Mouse (Mus musculus) 416B (cell line): ENCODE measurements around the gene Irf2.
A peak's percentile ranks its signal among the peaks of the same experiment; 100 is the strongest.

Source experiments
- DNase-seq: peaks from one replicate; pipeline ENCODE4 v3.0.0; 2011; ENCODE audit warnings: low read depth

The Irf2 gene

DNA sequence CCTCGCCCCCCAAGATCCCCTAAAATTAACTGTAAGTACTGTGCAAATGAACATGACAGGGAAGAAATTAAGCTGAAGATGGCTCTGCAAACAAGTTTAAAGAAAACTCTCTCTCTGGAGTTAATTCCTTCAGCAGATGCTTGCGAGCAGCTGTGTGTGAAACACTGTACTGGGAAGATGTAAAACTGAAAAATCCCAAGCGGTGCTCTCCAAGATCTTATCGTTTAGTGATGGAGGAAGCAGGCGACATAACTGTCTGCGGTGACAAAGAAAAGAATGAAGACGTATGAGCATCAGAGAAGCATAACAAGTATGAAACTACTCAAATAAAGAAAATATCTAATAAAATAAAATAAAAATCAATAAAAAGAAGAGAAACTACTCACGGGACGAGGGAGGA, 18.1 kb downstream of the Irf2 start:
- DNase-seq = no peak

DNA sequence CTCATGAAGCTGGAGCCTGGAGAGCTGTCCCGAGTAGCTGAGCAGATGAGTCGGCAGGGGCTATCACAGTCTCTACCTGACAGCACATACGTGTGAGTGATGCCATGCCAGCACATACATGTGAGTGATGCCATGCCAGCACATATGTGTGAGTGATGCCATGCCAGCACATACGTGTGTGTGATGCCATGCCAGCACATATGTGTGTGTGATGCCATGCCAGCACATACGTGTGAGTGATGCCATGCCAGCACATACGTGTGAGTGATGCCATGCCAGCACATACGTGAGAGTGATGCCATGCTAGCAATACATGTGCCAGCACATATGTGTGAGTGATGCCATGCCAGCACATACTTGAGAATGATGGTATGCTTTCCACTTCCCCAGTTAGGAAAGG, 18.6 kb downstream of the Irf2 start:
- no peak for DNase-seq

DNA sequence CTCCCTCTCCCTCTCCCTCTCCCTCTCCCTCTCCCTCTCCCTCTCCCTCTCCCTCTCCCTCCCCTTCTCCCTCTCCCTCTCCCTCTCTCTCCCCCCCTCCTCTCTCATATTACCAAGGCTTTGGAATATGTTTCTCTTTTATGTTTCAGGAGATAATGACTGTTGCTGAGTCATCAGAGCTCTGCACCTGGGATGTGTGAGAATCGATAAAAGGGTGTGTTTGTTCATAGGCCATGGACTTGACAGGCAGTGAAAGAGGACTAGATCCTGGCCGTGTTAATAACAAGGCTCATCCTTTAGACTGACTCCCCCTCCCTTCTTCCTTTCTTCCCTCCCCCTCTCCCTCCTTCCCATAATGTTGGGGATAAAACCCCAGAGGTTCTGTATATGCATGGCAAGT, 19.1 kb downstream of the Irf2 start:
- DNase-seq = no peak

DNA sequence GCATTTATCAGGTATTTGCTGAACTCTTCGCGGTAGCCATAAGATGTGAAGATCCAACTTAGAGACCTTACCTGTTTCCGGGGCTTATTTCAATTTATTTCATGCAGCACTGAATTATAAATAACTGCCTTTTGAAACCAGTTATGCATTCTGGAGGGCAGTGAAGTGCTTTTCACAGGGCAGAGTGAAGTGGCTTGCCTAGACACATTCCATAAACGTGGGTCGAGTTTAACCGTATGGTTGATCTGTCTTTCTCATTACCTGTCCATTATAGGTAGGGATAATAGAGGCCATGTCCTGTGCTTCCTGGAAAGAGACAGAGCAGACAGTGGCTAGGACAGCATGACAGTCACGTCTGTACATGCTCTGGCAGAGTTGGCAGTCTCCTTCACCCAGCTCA, 20.0 kb downstream of the Irf2 start:
- no peak for DNase-seq

DNA sequence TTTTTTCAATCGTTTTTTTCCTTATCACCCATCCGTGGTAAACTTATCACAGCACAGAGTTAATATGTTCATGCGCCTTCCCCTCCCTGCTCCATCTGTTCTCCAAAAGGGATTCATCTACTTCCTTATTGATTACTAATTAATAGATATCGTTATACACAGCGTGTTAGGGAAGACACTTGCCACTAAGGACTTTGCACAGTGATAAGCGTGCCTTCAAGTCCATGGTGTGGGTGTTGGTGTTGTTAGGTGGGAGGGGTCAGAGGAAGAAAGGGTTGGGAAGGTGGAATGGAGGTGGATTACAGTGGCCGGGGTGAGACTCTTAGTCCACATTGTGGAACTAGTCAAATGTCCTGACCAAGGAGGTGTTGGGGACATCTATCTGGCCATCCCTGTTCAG, 21.2 kb downstream of the Irf2 start:
- no peak for DNase-seq

DNA sequence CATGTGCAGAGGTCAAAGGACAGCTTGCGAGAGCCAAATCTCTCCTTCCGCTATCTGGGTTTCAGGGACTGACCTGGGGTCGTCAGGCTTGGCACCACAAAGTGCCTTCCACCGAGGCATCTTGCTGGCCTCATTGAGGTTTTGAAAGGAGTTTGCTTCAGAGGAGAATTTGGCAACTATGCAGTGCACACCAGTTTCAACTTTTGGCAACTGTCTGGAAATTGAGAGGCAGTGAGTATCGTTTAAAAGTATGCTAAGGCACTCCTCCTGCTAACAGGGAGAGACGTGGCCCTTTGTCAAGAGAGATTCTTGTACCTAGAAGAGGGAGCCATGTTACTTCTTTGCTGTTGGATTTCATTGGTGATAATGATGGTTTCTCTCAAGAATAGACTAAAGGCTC, 21.9 kb downstream of the Irf2 start:
- no peak for DNase-seq

DNA sequence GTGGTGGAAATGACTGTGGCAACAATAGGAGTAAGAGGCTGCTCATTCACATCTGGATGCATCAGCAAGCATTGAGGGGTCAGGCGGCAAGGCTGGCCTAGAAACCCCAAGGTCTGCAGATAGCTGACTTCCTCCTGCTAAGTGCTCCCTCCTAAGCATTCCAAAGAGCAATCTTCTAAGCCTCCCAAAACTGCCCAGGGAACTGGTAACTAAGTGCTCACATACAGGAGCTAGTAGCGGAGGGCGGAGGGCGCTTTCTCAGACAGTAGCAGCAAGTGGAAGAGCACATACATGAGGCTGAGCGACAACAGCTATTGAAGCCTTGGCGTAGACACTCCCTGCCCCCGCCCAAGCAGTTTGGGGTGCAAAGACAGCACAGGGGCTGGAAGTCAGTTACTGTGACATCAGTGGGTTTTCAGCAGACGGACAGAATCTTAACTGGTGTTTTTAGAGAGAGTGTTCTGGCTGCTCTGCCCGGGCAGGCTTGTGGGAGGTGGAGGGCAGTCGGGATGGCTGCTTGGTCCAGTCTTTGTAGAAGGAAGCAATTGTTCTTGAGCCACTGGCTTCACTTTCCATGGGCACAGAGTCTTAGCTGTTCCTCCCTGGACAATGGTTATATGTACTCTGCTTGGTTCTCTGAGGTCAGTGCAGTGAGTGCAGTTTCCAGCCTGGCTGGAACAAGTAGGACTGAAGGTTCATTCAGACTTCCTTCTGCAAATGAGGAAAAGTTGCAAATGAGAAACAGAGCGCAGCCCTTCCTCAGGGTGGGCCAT, 30.1 kb downstream of the Irf2 start:
- DNase-seq = no peak

DNA sequence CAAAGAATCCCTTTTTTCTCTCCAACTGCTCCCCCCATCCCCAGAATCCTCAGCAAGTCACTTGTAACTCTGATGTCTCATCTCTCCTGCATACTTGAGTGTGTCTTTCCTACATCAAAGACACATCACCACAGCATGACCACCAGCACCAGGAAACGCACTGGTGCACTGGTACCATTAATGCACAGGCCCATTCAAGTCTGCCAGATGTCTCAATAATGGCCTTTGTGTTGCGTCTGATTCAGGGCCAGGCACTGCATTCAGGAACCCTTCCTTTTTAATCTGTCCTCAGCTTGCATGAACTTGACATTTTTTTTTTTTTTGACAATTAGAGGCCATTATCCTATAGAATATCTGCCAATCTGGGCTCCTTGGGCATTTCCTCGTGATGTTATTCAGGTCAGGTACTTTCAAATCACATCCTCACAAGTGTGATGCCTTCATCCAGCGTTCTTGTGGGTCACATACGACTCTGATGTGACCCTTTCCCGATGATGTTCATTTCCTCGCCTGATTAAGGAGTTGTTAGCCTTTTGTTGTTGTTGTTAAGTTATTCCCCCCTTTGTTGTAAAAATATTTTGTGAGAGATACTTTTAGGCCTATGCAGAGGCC, 31.5 kb downstream of the Irf2 start:
- DNase-seq = no peak

DNA sequence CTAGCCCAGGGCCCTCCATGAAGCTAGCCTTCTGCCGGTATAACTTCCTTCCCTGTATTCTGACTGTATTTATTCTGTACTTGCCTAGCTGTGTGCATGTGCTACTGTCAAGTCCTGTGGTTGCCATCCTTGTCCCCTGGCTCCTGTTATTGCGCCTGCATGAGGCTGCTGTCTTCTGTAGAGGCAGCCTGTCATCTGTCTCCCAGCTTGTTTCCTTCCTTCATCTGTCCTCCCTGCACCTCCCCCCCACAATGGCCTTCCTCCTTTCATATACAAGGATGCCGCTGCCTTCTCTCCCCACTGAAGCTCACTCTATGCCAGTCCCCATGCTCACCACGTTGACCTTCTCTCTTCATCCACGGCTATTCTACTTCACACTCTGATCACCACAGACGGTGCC, 33.3 kb downstream of the Irf2 start:
- no peak for DNase-seq

DNA sequence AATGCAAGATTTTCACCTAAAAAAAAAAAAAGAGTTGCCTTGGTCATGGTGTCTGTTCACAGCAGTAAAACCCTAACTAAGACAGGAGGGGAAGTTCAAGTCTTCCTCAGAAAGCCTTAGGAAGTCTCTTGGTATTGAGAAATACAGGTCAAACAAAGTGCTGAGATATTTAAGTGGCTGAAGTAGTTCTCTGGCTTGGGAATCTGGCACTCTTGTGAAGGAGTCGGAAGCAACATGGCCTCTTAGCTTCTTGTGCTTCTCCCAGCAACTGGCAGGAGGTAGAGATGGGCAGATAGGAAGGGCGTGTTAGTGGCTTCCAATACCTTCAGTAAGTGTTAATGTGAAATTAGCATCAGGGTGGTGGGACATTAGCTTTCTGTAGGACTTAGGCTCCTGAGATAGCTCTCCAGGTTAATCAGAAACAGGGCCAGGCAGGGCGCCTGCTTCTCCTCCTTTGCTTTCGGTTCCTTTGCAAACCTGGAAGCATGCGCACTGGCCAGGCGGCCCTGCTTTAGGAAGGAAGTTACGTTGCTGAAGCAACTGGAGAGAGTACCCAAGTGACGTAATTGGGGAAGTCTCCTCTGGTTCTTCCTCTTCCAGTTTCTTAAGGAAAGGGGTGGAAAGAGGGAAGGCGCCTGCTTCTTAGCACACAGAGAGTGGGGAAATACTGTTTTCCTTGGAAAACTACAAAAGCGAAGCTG, 38.4 kb downstream of the Irf2 start:
- DNase-seq = peak; percentile 25

DNA sequence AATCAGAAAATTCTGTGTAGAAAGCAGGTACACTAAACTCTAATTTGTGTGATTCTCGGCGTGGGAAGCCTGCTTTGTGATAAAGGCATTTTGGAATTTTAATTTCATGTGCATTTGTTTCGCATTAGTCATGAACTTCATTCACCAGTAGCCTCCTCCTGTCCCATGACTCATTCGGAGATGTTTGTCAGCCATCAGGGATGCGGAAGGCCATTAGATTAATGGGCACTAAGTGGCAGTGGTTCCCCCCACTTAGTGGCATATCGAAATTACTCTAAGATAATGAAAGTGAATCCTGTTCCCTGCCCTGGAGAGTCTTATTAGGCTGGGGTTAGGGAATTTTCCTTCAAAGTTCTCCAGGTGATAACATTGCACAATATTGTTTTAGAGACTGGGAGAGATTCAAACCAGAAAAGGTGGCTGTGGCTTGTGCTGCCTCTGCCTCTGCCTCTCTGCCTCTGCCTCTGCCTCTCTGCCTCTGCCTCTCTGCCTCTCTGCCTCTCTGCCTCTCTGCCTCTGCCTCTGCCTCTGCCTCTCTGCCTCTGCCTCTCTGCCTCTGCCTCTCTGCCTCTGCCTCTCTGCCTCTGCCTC, 41.6 kb downstream of the Irf2 start:
- peak; percentile 24 for DNase-seq

DNA sequence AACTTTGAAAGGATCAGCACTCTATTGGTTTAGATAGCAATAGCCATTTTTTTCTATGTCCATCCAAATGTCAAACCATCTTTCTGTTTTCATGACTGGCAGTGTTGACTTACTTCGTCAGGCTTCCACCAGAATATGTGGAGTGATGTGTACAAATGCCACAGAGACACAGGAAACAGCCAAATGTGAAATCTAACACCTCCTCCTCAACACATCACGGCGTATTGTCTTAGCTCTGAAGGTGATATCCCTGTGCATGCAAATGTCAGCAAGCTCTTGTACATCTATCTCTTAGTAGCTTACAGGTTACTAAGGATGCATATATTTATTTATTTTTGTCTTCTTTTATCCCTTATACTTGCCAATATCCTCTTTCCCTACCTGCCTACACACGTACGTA, 42.7 kb downstream of the Irf2 start:
- DNase-seq = no peak

DNA sequence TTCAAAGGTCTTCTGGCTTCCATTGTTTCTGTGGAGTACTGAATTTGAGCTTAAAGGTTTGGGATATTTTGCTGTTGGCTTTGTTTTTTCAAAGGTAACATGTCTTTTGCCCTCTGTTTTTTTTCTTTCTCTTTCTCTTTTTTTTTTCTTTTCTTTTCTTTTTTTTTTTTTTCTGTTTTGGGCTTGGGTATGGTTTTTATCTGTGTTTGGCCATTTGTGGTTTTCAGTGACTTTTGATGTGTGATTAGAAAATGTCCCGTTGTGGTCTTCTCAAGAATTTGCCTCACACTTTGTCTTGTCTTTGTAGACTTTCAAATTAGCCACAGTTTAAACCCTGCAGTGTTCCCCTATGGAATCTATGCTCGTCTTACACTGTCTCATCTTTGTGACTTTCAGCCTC, 45.5 kb downstream of the Irf2 start:
- peak; percentile 20 for DNase-seq

DNA sequence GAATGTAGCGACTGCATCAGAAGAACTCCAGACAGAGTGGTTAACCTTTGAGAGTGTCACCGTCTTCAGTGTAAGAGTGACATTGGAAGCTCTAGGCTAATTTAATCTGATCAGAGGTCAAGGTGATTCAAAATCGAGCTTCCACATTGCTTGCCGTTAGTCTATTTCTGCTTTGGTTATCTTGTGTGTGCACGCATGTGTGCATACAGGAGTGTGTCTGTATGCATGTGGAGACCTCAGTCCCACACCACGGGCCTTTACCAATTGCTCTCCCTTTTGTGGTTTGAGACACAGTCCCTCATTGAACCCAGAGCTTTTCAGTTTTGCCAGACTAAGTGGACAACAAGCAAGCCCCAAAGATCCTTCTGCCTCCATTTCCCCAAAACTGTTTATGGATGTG, 46.4 kb downstream of the Irf2 start:
- DNase-seq = no peak

DNA sequence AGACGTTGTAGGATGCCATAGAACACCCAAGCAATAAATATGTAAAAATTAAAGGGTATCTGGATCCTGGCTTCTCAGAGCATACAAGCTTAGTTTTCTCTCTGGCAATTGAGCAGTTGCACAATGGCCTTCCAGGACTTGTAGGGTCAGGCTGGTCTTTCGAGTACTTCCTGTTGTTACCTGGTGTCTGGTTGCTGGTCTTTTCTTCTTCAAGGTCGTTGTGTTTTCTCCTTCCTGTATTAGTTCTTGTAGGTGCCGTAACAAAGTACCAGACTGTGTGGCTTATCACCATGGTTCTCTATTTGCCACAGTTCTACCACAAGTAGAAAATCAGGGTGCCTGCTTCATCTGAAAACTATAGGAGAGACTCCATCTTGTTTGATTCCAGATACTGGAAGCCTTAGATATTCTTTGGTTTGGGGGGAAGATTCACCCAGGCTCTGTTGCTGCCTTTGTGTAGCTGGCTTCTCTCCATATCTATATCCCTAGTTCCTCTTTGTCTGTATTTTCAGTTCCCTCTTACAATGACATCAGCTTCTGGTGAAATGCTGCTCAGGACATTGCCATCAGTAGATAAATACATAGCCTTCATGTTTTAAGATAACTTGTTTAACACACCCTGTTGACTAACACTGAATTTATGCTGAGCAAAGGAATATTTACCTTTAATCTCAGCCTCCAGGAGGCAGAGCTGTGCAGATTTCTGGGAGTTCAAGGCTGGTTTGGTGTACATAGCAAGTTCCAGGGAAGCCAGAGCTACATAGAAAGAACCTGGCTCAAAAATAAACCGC, 49.8 kb downstream of the Irf2 start:
- peak; percentile 78 for DNase-seq

DNA sequence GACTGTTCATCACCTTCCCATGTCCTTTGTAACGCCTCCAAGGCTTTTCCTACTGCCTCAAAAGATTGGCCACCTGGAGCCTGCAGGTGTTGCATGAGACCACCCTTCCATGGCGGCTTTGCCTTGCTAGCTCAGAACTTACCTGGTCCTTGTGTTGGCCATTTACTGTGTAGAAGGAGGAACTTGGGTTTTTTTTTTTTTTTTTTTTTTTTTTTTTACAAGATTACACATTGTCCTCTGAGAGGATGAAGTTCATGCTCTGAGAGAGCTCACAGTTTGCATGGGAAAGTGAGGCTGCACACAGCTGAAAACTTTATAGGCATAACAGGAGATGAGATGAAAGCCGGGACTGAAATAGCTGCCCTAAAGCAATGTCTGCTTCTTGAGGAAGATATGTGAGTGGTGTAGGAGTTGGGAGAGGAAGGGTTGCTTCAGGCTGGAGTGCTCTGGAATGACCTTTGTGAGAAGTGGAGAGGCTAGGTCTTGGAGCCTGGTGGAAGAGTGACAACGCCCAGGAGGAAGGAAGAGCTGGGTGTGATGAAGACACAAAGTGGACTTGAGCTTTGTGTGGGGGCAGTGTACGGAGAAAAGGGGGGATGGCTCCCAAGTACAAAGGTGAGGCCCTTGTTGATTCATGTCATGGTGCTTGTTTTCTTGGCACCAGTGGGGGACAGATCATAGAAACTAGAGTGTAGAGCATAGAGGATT, 52.3 kb downstream of the Irf2 start:
- DNase-seq = no peak

DNA sequence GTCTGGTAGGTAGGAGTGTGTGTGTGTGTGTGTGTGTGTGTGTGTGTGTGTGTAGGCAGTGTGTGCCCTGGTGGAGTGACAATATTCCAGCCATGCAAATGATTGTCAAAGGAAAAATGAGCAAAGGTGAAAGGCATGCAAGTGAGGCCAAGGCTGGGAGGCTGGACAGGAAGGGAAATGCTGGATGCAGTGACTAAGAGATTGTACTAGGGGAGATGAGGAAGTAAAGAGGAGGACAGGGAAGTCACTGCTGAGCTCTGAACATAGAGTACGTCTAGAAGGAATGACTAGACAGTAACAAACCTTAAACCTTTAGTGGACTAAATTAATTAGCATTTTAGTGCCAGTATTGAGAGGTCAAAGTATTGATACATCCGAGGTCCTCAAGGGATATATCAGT, 53.1 kb downstream of the Irf2 start:
- DNase-seq = peak; percentile 45

DNA sequence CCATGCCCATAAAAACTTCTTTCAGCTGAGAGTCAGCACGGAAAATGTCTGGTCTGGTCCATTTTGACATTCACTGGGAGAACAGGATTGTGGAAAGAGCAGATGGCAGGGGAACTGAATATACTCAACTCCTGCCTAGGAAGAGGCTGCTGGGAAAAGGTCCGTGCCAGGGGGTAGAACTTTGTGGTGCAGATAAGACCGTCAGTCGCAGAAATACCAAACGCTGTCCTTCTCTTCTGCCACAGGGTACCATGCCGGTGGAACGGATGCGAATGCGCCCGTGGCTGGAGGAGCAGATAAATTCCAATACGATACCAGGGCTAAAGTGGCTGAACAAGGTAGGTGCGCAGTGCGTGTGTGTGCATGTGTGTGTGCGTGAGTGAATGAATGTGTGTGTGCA, 53.7 kb downstream of the Irf2 start:
- DNase-seq = no peak

DNA sequence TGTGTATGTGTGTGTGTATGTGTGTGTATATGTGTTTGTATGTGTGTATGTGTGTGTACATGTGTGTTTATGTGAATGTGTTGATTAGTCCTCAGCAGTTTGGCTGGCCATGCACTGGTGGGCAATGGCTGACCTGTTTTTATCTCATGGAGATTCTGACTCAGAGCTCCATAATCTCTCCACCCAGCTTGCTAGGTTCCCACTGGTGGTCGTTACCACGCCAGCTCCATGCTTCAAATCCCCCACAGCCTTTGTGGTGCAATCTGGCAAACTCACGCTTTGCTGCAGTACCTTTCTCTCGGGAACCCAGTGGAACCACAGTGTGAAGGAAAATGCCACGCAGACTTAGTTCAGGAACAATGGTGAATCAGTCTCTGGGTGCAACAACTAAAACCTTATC, 54.8 kb downstream of the Irf2 start:
- DNase-seq = peak; percentile 59

DNA sequence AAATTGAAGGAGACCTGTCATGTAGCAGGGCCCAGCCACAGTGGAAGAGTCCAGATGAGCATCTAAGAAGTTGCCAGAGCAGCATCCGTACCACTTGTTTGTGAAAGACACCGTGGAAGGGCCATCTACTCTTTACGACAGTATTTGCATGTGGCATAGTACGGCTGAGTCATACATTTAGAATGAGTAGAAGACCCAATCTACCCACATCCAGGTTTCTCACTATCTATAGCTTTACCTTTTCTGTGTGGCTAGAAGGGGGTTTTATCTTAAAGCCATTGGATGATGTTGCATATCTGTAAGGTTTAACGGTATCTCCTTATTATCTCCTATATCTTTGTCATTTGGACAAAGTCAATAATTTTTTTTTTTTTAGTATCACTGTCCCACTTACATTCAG, 59.7 kb downstream of the Irf2 start:
- DNase-seq = no peak

DNA sequence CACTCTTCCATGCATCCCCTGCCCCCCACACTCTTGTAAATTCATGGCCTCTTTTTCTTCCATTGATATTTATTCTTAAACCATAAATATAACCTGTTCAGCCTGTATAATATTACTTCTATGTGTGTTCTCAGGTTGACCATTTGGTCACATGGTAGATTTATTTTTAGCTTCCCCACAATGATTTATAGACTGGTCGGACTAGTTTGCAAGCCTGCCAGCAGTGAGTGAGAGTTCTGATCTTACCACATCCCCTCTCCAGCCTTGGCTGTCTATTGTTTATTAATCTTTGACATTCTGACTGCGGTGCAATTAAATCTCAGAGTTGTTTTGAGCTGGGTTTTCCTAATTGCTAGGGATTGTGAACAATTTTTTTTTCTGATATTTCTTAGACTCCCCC, 60.2 kb downstream of the Irf2 start:
- DNase-seq = no peak
